Mouse (Mus musculus) central nervous system, embryonic 18 days (tissue): Measurements from ENCODE around the gene Lsm4. TPM values are rescaled to one million over a fixed set of nuclear protein-coding genes. Genes with fewer than 3 reads are reported as not detected.

Experiments
- polyA plus RNA-seq: library from polyadenylated mRNA; depleted of rRNA; stranded (reverse); fragments of >200 nt; gene quantifications from 2 replicates; pipeline ENCODE4 v1.2.3, GENCODE M21; 2012; rRNA removed

Gene Lsm4
- polyA plus RNA-seq = 153 and 155 TPM in 2 replicates

DNA sequence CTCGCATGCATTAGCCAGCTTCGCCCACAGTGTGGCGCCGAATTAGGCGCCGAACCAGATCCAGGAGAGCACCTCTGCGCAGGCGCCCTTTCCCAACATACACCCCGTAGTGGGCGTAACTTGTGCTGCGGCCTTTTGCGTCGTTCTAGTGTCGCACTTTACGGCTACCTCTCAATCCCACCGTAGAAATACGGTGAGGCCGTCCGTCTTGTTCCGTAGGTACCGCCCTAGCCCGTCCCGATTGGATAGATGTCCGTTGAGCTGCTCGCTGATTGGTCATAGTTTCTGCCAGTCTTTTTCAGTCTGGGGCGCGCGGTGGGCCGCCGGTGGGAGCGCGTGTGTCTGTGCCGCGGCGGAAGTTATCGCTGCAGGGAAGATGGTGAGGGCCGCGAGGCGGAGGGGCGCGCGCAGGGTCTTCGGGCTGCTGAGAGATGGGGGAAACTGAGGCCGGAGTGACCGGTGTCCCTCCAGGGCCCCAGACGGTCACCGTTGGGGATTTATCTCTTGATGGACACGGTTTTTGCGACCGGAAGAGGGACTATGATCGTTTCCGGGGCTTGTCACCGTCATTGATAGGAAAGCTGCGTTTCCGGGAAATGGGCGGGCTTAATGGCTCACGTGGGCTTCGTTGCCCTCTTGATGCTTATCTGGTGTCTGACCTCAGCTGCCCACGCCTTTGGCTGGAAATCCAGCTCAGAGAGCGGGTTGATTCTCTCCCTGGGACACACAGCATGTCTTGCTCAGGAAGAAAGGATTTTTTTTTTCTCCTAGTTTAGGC lies at the start of gene Lsm4:
Lsm4 (plus strand) TSS at position 170 of the 778 bp plus-strand sequence.

DNA sequence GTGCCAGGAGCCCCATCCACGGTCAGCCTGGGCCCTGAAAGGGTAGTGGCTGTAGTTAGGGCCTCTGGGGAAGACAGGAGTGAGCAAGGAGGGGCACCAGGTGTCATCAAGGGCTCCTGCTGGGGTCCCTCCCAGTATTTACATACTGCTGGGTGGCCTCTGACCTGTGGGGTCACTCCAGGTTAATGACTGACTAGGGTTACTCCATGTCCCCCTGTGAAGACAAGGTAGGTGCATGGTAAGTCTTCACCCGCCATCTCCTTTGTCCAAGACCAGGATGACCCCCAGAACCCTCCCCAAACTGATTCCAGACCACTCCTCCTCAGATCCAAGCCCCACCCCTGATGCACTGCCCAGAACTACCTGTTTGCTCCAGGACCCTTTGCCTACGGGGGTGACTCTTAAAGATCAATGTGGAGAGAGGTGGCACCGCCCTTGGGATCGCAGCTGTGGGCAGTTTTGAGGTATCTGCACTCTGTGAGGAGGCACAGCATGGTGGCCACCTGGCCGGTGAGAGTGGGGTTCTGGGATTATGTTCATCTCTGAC lies 40.6 kb upstream of the Lsm4 start, which contains the start of gene Gdf15:
Gdf15 (minus strand) TSS at position 111 of the 547 bp plus-strand sequence.

DNA sequence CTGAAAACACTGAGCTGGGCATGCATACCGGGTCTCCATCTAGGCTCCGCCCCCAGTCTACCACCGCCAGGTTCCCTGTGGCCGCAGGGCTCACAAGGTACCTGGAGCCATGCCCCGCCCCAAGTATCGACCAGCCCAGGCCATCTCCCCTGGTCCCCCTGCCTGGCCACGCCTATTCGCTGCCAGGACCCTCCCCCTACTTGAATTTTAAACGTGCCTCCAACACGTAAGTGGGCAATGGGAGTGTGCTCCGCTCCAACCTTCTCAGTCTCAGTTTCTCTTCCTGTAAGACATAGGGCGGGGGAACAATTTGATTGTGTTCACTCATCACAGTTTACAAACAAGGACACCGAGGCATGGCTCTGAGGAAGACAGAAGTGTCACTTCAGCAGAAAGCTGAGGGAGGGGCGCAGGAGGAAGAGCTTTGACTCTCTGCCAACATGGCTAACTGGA lies 12.7 kb upstream of the Lsm4 start, which contains the start of gene Pgpep1:
Pgpep1 (minus strand) TSS at position 116 of the 453 bp plus-strand sequence.

DNA sequence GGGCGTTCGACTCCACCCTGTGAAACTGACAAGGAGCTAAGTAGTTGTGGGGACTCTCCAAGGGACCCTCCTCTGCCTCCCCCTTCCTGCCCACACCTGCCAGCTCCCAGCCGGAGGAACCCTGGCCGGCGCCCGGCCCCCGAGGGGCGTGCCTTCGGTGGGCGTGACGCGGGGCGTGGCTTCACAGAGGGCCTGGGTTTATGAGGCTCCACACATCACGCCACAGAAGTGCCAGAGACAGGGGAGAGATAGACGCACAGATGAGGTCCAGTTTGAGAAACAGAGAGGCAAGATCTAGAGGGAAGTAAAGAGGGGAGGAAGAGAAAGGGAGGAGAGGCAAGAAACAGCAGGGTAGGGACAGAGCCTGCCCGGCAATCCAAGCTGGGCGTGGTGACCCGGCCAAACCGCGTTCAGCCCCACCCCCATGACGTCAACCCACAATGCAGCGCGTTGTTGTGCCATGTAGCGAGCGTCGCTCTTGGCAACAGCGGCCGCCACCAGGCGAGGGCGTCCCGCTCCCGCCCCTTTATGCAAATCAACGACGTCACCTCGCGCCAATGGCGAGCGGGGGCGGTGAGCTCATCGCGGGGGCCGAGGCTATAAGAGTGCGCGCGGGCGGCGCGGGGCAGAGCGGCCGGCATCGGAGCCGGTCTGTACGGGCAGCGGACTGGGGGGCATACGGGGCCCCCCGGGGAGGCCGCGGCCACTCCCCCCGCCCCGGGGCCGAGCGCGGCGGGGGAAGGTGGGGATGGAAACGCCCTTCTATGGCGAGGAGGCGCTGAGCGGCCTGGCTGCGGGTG lies 25.5 kb downstream of the Lsm4 start, which contains the start of gene Jund:
Jund (plus strand) TSS at position 640 of the 800 bp plus-strand sequence.

DNA sequence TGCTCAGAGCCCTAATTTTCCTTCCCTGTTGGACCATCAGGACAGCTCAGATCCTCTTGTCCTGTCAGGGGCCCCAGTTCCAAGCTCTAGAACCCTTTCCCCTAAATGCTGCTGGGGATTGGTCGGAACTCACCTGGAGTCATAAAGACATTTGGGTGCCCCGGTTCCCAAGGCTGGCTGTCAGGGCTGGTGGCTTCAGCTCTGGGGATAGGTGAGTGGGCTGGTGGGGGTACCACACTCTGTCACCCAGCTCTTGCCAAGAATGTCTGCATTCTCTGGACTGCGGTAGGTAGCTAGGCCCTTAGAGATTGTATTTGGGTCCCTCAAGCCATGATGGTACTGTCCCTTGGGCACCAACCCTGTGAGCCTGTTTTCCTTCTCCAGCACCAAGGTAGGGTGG lies 30.2 kb downstream of the Lsm4 start, which contains the start of gene Iqcn:
Iqcn (plus strand) TSS at position 171 of the 400 bp plus-strand sequence.

DNA sequence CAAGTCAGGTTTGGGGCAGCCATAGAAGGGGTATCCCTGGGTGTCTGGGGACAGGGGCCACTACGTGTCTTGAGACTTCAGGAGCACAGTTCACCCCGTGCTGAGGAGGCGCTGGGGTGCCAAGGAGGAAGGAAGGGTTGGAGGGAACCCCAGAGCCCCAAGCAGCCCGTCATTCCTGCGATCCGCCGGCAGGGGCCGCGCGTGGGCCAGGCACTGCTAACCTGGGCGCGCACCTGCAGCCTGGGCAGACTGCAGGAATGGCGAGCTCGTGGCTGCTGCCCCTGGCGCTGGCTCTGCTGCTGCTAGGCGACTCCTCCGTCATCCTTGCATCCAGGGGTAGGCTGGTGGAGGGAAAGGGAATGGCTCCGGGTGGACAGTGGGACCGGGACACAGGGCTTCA lies 45.2 kb downstream of the Lsm4 start, which contains the start of gene Gm3336:
Gm3336 (plus strand) TSS at position 247 of the 400 bp plus-strand sequence.

DNA sequence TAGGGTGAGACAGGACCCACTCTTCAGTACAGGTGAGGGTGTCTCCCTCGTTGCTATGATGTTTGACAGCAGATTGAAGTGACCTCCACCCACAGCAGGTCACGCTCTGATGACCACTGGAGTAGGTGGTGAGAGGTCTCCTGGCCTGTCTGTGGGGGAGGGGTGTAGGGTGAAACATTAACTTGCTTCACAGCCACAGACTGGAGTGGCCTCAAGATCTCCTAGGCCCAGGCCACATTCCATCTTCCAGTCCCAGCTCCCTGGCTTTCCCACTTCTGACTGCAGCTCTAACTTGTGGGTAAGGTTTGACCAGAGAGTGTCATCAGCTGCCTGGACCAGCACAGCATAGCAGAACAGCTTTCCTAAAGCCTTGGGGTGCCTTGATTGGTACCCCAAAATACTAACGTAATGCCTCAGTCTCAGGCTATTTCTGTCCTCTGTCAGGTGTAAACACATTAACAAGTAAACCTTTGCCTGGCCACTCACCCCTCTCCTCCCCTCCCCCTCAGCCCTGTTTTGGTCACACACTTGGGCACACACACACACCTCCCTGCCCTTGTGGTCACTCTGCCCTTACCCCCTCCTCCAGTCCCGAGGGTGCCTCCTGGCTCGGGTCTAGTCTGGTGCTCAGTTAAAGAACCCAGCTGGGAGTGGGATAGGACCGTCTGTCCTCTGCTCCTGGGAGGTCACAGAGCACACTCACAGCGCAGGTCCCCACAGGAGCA lies 50.6 kb downstream of the Lsm4 start, which contains the start of gene Pde4c:
Pde4c (plus strand) TSS at position 235 of the 725 bp plus-strand sequence.

Other genes starting within 250 kb of the Lsm4 start
- gene Crtc1, start 233.7 kb upstream of the Lsm4 start, polyA plus RNA-seq = 48.8 and 63.0 TPM in 2 replicates
- gene Klhl26, start 196.3 kb upstream of the Lsm4 start, polyA plus RNA-seq = 45.0 and 47.6 TPM in 2 replicates
- 93.1 and 93.2 TPM in 2 replicates for gene Tmem59l, start 185.9 kb upstream of the Lsm4 start, polyA plus RNA-seq
- gene Crlf1, start 180.1 kb upstream of the Lsm4 start, polyA plus RNA-seq = 21.4 and 29.2 TPM in 2 replicates
- gene Rex1bd, start 166.5 kb upstream of the Lsm4 start, polyA plus RNA-seq = 208 and 217 TPM in 2 replicates
- 1,219 and 1,269 TPM in 2 replicates for gene Uba52, start 162.4 kb upstream of the Lsm4 start, polyA plus RNA-seq
- gene Fkbp8, start 145.5 kb upstream of the Lsm4 start, polyA plus RNA-seq = 515 and 521 TPM in 2 replicates
- 36.9 and 38.8 TPM in 2 replicates for gene Kxd1, start 145.3 kb upstream of the Lsm4 start, polyA plus RNA-seq
- gene Ell, start 133.8 kb upstream of the Lsm4 start, polyA plus RNA-seq = 21.8 and 22.9 TPM in 2 replicates
- 198 and 208 TPM in 2 replicates for gene Isyna1, start 78.9 kb upstream of the Lsm4 start, polyA plus RNA-seq
- gene Ssbp4, start 64.4 kb upstream of the Lsm4 start, polyA plus RNA-seq = 201 and 212 TPM in 2 replicates
- gene Lrrc25, start 57.1 kb upstream of the Lsm4 start, polyA plus RNA-seq = 0.78 and 0.87 TPM in 2 replicates
- gene Gdf15, start 40.8 kb upstream of the Lsm4 start, polyA plus RNA-seq = 0.16 and 0.32 TPM in 2 replicates
- 45.7 and 46.8 TPM in 2 replicates for gene Pgpep1, start 12.9 kb upstream of the Lsm4 start, polyA plus RNA-seq
- gene Jund, start 25.7 kb downstream of the Lsm4 start, polyA plus RNA-seq = 201 and 210 TPM in 2 replicates
- gene Iqcn, start 30.2 kb downstream of the Lsm4 start, polyA plus RNA-seq = 0.12 and 0.14 TPM in 2 replicates
- not detected in 2 replicates for gene Gm3336, start 45.3 kb downstream of the Lsm4 start, polyA plus RNA-seq
- 1.1 and 1.2 TPM in 2 replicates for gene Pde4c, start 50.5 kb downstream of the Lsm4 start, polyA plus RNA-seq
- gene Rab3a, start 81.4 kb downstream of the Lsm4 start, polyA plus RNA-seq = 582 and 635 TPM in 2 replicates
- gene Mpv17l2, start 87.7 kb downstream of the Lsm4 start, polyA plus RNA-seq = 27.0 and 27.4 TPM in 2 replicates
- 138 and 151 TPM in 2 replicates for gene Pik3r2, start 103.5 kb downstream of the Lsm4 start, polyA plus RNA-seq
- gene Mast3, start 131.8 kb downstream of the Lsm4 start, polyA plus RNA-seq = 44.0 and 53.5 TPM in 2 replicates
- gene Il12rb1, start 135.2 kb downstream of the Lsm4 start, polyA plus RNA-seq = 0.06 and 0.09 TPM in 2 replicates
- gene Arrdc2, start 166.5 kb downstream of the Lsm4 start, polyA plus RNA-seq = 26.8 and 30.5 TPM in 2 replicates
- 23.8 and 25.4 TPM in 2 replicates for gene Kcnn1, start 190.0 kb downstream of the Lsm4 start, polyA plus RNA-seq
- 125 and 128 TPM in 2 replicates for gene Ccdc124, start 200.7 kb downstream of the Lsm4 start, polyA plus RNA-seq
- gene Slc5a5, start 219.5 kb downstream of the Lsm4 start, polyA plus RNA-seq = 2.3 and 2.4 TPM in 2 replicates
- gene Rpl18a, start 224.2 kb downstream of the Lsm4 start, polyA plus RNA-seq = 2,864 and 3,038 TPM in 2 replicates
- gene Map1s, start 232.7 kb downstream of the Lsm4 start, polyA plus RNA-seq = 52.1 and 61.4 TPM in 2 replicates